Mouse (Mus musculus) limb, embryonic 12.5 days (tissue): ENCODE measurements around the gene Zfp964. TPM values are rescaled to one million over a fixed set of nuclear protein-coding genes. Genes with fewer than 3 reads are reported as not detected.
A peak's percentile ranks its signal among the peaks of the same experiment; 100 is the strongest.
"Not testable (repeated sequence)": the region's sequence is repeated elsewhere in the genome, so short reads cannot be mapped to it uniquely, and the experiment has no call there.

Source experiments
- ATAC-seq: fragments of 200-750 bp; cut with Nextera tagmentation; 2 replicates; pipeline ENCODE4 v1.8.0; 2017; ENCODE audit warnings: low read depth, moderate TSS enrichment; ENCODE audit not compliant: insufficient number of reproducible peaks, insufficient read depth, low FRiP score, low TSS enrichment
- H3K27ac ChIP-seq: fragments of 300-500 bp; sonication (generic); 2 replicates; pipeline ENCODE4 v1.5.1; 2016; ENCODE audit warnings: mild to moderate bottlenecking, moderate library complexity
- H3K27me3 ChIP-seq: fragments of 300-500 bp; sonication (generic); 2 replicates; pipeline ENCODE4 v1.6.1; 2016; ENCODE audit warnings: mild to moderate bottlenecking, moderate library complexity
- H3K36me3 ChIP-seq: fragments of 300-500 bp; sonication (generic); 2 replicates; pipeline ENCODE4 v1.6.1; 2016; ENCODE audit warnings: mild to moderate bottlenecking, moderate library complexity
- H3K4me1 ChIP-seq: fragments of 300-500 bp; sonication (generic); replicated peaks from 2 replicates; pipeline ENCODE4 v1.6.1; 2016
- H3K4me2 ChIP-seq: fragments of 300-500 bp; sonication (generic); 2 replicates; pipeline ENCODE4 v1.6.1; 2016; ENCODE audit warnings: mild to moderate bottlenecking, moderate library complexity
- H3K4me3 ChIP-seq: fragments of 300-500 bp; sonication (generic); replicated peaks from 2 replicates; pipeline ENCODE4 v1.5.1; 2016; ENCODE audit warnings: mild to moderate bottlenecking
- H3K9ac ChIP-seq: fragments of 300-500 bp; sonication (generic); replicated peaks from 2 replicates; pipeline ENCODE4 v1.6.1; 2016; ENCODE audit warnings: mild to moderate bottlenecking, moderate library complexity
- H3K9me3 ChIP-seq: fragments of 300-500 bp; sonication (generic); 2 replicates; pipeline ENCODE4 v1.6.1; 2016; ENCODE audit warnings: mild to moderate bottlenecking, moderate library complexity
- WGBS: fragments of 180-500 bp; shearing (Covaris S2); methylation state at CpG from one replicate; pipeline ENCODE4 v1.1.7; 2016; 5-methylcytosine and 5-hydroxymethylcytosine counted together
- polyA plus RNA-seq: library from polyadenylated mRNA; unstranded; fragments of >200 nt; fragmentation: Nextera tagmentation; extraction: Ambion mirVana; gene quantifications from 2 replicates; pipeline ENCODE4 v1.2.1, GENCODE M21; 2016

Gene Zfp964
- 2.9 and 3.6 TPM in 2 replicates for polyA plus RNA-seq

- H3K9me3 ChIP-seq, result peaks cover 10% of the 10 kb centered on the region; the same call in 1 of the 2 replicates
- peak within 1 kb of the TSS; percentile 81 for H3K4me2 ChIP-seq
- peak within 1 kb of the TSS; percentile 81 for H3K9ac ChIP-seq
- peak; percentile 99 for ATAC-seq
- H3K27ac ChIP-seq, result peak within 1 kb of the TSS; percentile 94
- no peaks in the 10 kb centered on the region for H3K27me3 ChIP-seq
- H3K36me3 ChIP-seq, result peaks cover under 1% of the 10 kb centered on the region; the same call in 1 of the 2 replicates
- peaks cover 5% of the 10 kb centered on the region; the same call in 1 of the 2 replicates for H3K4me1 ChIP-seq
- under 1% methylated on average over 55 of the region's 55 CpGs for WGBS
- H3K4me3 ChIP-seq, result peak within 1 kb of the TSS; percentile 63
Observed at GRCm38 (mm10) chr8:69654358-69654981, at the start of gene Zfp964. TSS of gene Zfp964 (plus strand) at chr8:69654479.

GRCm38 (mm10) chr8:69614687-69615086, 39.6 kb upstream of the Zfp964 start:
- H3K4me2 ChIP-seq, result no peak overlapping the region
- ATAC-seq, result no peak
- H3K36me3 ChIP-seq, result peaks cover 90% of the 10 kb centered on the region
- H3K9ac ChIP-seq, result no peak overlapping the region
- no peak overlapping the region for H3K27ac ChIP-seq
- WGBS, result 59% methylated on average over 2 of the region's 2 CpGs
- H3K27me3 ChIP-seq, result no peaks in the 10 kb centered on the region
- H3K4me3 ChIP-seq, result no peak overlapping the region
- no peaks in the 10 kb centered on the region for H3K9me3 ChIP-seq
- H3K4me1 ChIP-seq, result no peaks in the 10 kb centered on the region

- peak; percentile 20; the same call in 1 of the 2 replicates for ATAC-seq
- no peaks in the 10 kb centered on the region for H3K27me3 ChIP-seq
- no peak overlapping the region for H3K4me3 ChIP-seq
- no peak overlapping the region for H3K27ac ChIP-seq
- H3K4me1 ChIP-seq, result no peaks in the 10 kb centered on the region
- no peak overlapping the region for H3K9ac ChIP-seq
- H3K4me2 ChIP-seq, result no peak overlapping the region
- no peaks in the 10 kb centered on the region for H3K9me3 ChIP-seq
- peaks cover 59% of the 10 kb centered on the region for H3K36me3 ChIP-seq
- WGBS, result 74% methylated on average over 1 of the region's 1 CpGs
Observed at GRCm38 (mm10) chr8:69618078-69618477, 36.2 kb upstream of the Zfp964 start.

- under 1% methylated on average over 40 of the region's 41 CpGs for WGBS
- Histone ChIP-seq H3K9ac (peak within 1 kb of the TSS; percentile 84), H3K4me1 (peaks cover 10% of the 10 kb centered on the region), H3K4me3 (peak within 1 kb of the TSS; percentile 70), H3K27ac (peak within 1 kb of the TSS; percentile 97), H3K4me2 (peak within 1 kb of the TSS; percentile 56), H3K9me3 (no peaks in the 10 kb centered on the region), H3K27me3 (no peaks in the 10 kb centered on the region), H3K36me3 (no peaks in the 10 kb centered on the region; the same call in 1 of the 2 replicates)
- peak; percentile 100 for ATAC-seq
Observed at GRCm38 (mm10) chr8:69625095-69625789, 29.0 kb upstream of the Zfp964 start, which contains the start of gene Zfp868. TSS of gene Zfp868 (minus strand) at chr8:69625548.

- H3K36me3 ChIP-seq, result no peaks in the 10 kb centered on the region
- no peak overlapping the region; the same call in 1 of the 2 replicates for H3K27ac ChIP-seq
- ATAC-seq, result no peak
- H3K27me3 ChIP-seq, result no peaks in the 10 kb centered on the region
- H3K9ac ChIP-seq, result no peak overlapping the region
- H3K4me3 ChIP-seq, result peak overlapping the region; percentile 63
- H3K4me1 ChIP-seq, result peaks cover 5% of the 10 kb centered on the region; the same call in 1 of the 2 replicates
- peaks cover 8% of the 10 kb centered on the region; the same call in 1 of the 2 replicates for H3K9me3 ChIP-seq
- WGBS, result 44% methylated on average over 10 of the region's 10 CpGs
- H3K4me2 ChIP-seq, result peak overlapping the region; percentile 81
Observed at GRCm38 (mm10) chr8:69653808-69654357, 396 bp upstream of the Zfp964 start.

GRCm38 (mm10) chr8:69661294-69661693, 7.0 kb downstream of the Zfp964 start:
- Histone ChIP-seq H3K4me3 (no peak overlapping the region), H3K27me3 (no peaks in the 10 kb centered on the region), H3K4me2 (no peak overlapping the region), H3K9me3 (peaks cover 20% of the 10 kb centered on the region), H3K9ac (no peak overlapping the region), H3K27ac (no peak overlapping the region), H3K4me1 (no peaks in the 10 kb centered on the region), H3K36me3 (peaks cover 42% of the 10 kb centered on the region)
- ATAC-seq, result no peak

GRCm38 (mm10) chr8:69665051-69665450, 10.8 kb downstream of the Zfp964 start:
- not testable (repeated sequence) for H3K4me1 ChIP-seq, H3K4me3 ChIP-seq, H3K9me3 ChIP-seq, H3K9ac ChIP-seq, H3K27ac ChIP-seq, ATAC-seq, H3K27me3 ChIP-seq, H3K4me2 ChIP-seq
- WGBS, result 86% methylated on average over 2 of the region's 2 CpGs
- H3K36me3 ChIP-seq, result peaks cover 36% of the 10 kb centered on the region

GRCm38 (mm10) chr8:69701810-69702209, 47.5 kb downstream of the Zfp964 start:
- no peak overlapping the region for H3K4me2 ChIP-seq
- WGBS, result 76% methylated on average over 6 of the region's 6 CpGs
- H3K27ac ChIP-seq, result no peak overlapping the region
- H3K4me3 ChIP-seq, result no peak overlapping the region
- H3K9ac ChIP-seq, result no peak overlapping the region
- H3K9me3 ChIP-seq, result peaks cover 18% of the 10 kb centered on the region
- no peaks in the 10 kb centered on the region for H3K4me1 ChIP-seq
- ATAC-seq, result no peak
- peaks cover 47% of the 10 kb centered on the region for H3K36me3 ChIP-seq
- H3K27me3 ChIP-seq, result no peaks in the 10 kb centered on the region

GRCm38 (mm10) chr8:69710624-69711023, 56.3 kb downstream of the Zfp964 start, which contains the start of gene Zfp869:
TSS of gene Zfp869 (minus strand) at chr8:69710724.
- not testable (repeated sequence) for H3K4me2 ChIP-seq, ATAC-seq, H3K9ac ChIP-seq, H3K27me3 ChIP-seq, H3K4me3 ChIP-seq, H3K27ac ChIP-seq
- H3K9me3 ChIP-seq, result 0 out of 2 replicates have a peak, but pooled peaks cover 10% of the 10 kb centered on the region
- peaks cover 79% of the 10 kb centered on the region for H3K36me3 ChIP-seq
- H3K4me1 ChIP-seq, result peaks cover 11% of the 10 kb centered on the region
- WGBS, result 94% methylated on average over 10 of the region's 10 CpGs

GRCm38 (mm10) chr8:69713516-69713915, 59.2 kb downstream of the Zfp964 start:
- no peak for ATAC-seq
- no peak overlapping the region for H3K9ac ChIP-seq
- no peak overlapping the region for H3K4me2 ChIP-seq
- no peaks in the 10 kb centered on the region for H3K9me3 ChIP-seq
- 89% methylated on average over 8 of the region's 8 CpGs for WGBS
- H3K36me3 ChIP-seq, result peaks cover 50% of the 10 kb centered on the region
- H3K4me1 ChIP-seq, result peaks cover 11% of the 10 kb centered on the region
- H3K4me3 ChIP-seq, result no peak overlapping the region
- H3K27me3 ChIP-seq, result no peaks in the 10 kb centered on the region
- no peak overlapping the region for H3K27ac ChIP-seq

- H3K27ac ChIP-seq, result no peak overlapping the region
- peak overlapping the region; percentile 84; the same call in 1 of the 2 replicates for H3K4me3 ChIP-seq
- peaks cover 32% of the 10 kb centered on the region for H3K36me3 ChIP-seq
- H3K4me1 ChIP-seq, result peaks cover 11% of the 10 kb centered on the region
- WGBS, result 88% methylated on average over 6 of the region's 6 CpGs
- H3K4me2 ChIP-seq, result peak overlapping the region; percentile 55
- no peak overlapping the region; the same call in 1 of the 2 replicates for H3K9ac ChIP-seq
- H3K9me3 ChIP-seq, result no peaks in the 10 kb centered on the region
- no peaks in the 10 kb centered on the region for H3K27me3 ChIP-seq
- no peak for ATAC-seq
Observed at GRCm38 (mm10) chr8:69715366-69715765, 61.1 kb downstream of the Zfp964 start.
